Mouse (Mus musculus) G1E (cell line): ENCODE results near the gene Dnajc10.

ENCODE experiments used
- CTCF ChIP-seq: IDR thresholded peaks from 2 replicates; pipeline ENCODE4 v1.5.1; 2012; ENCODE audit warnings: low read depth, low read length, inconsistent platforms, mixed read lengths
- GATA1 ChIP-seq: IDR thresholded peaks from 2 replicates; pipeline ENCODE4 v1.6.1; 2012; ENCODE audit warnings: borderline replicate concordance, low read length, inconsistent platforms, mixed read lengths
- POLR2AphosphoS5 ChIP-seq: IDR thresholded peaks from 2 replicates; pipeline ENCODE4 v1.6.1; 2012; ENCODE audit warnings: low read depth, low read length, inconsistent platforms; ENCODE audit not compliant: insufficient replicate concordance
- TAL1 ChIP-seq: conservative IDR thresholded peaks from 2 replicates; pipeline ENCODE4 v1.6.1; 2012; ENCODE audit warnings: low read depth, low read length, inconsistent platforms, mixed read lengths

GRCm38 (mm10) chr2:80298334-80298733 is 16.9 kb upstream of the Dnajc10 start:
- TF ChIP-seq GATA1 (no peak), CTCF (no peak), POLR2AphosphoS5 (no peak), TAL1 (no peak)
